Mouse (Mus musculus) heart, embryonic 14.5 days (tissue): ENCODE results near the gene Med29. TPM values are rescaled to one million over a fixed set of nuclear protein-coding genes. Genes with fewer than 3 reads are reported as not detected.

Experiments used
- ATAC-seq: fragments of 200-750 bp; cut with Nextera tagmentation; 2 replicates; pipeline ENCODE4 v1.8.0; 2017; ENCODE audit warnings: low read depth, moderate TSS enrichment; ENCODE audit not compliant: insufficient number of reproducible peaks, insufficient read depth, low FRiP score
- H3K27ac ChIP-seq, 2 experiments: fragments of 200-500 bp in 1 of 2; fragments of 300-500 bp in 1 of 2; sonication (generic) in 1 of 2; replicated peaks in 1 of 2; 2 replicates each; pipeline ENCODE4 v1.5.1; 2012 to 2014; ENCODE audit warnings: low read depth in 2 of 2, low read length in 2 of 2, control low read depth in 1 of 2, mild to moderate bottlenecking in 1 of 2, mixed read lengths in 1 of 2; ENCODE audit not compliant: control insufficient read depth in 1 of 2, insufficient read depth in 1 of 2
- H3K27me3 ChIP-seq: fragments of 300-500 bp; sonication (generic); 2 replicates; pipeline ENCODE4 v1.6.1; 2014; ENCODE audit warnings: mild to moderate bottlenecking, low read length, control low read depth; ENCODE audit not compliant: control insufficient read depth, insufficient read depth
- H3K36me3 ChIP-seq: fragments of 300-500 bp; sonication (generic); 2 replicates; pipeline ENCODE4 v1.6.1; 2014; ENCODE audit warnings: mild to moderate bottlenecking, control low read depth, low read length, mixed read lengths; ENCODE audit not compliant: control insufficient read depth, insufficient read depth
- H3K4me1 ChIP-seq, 2 experiments: fragments of 200-500 bp in 1 of 2; fragments of 300-500 bp in 1 of 2; sonication (generic) in 1 of 2; 2 replicates each; pipeline ENCODE4 v1.6.1; 2012 to 2014; ENCODE audit warnings: low read length in 2 of 2, control low read depth in 1 of 2, mixed read lengths in 1 of 2; ENCODE audit not compliant: control insufficient read depth in 2 of 2, insufficient read depth in 2 of 2
- H3K4me2 ChIP-seq: fragments of 300-500 bp; sonication (generic); 2 replicates; pipeline ENCODE4 v1.6.1; 2014; ENCODE audit warnings: mild to moderate bottlenecking, low read length
- H3K4me3 ChIP-seq, 2 experiments: fragments of 200-500 bp in 1 of 2; fragments of 300-500 bp in 1 of 2; sonication (generic) in 1 of 2; 2 replicates each; pipeline ENCODE4 v1.5.1; 2012 to 2014; ENCODE audit warnings: low read length in 2 of 2, mild to moderate bottlenecking in 2 of 2, control low read depth in 1 of 2, low read depth in 1 of 2, moderate library complexity in 1 of 2; ENCODE audit not compliant: control insufficient read depth in 1 of 2, insufficient read depth in 1 of 2
- H3K9ac ChIP-seq: fragments of 300-500 bp; sonication (generic); 2 replicates; pipeline ENCODE4 v1.6.1; 2014; ENCODE audit warnings: mild to moderate bottlenecking, low read length
- H3K9me3 ChIP-seq: fragments of 300-500 bp; sonication (generic); 2 replicates; pipeline ENCODE4 v1.6.1; 2016; ENCODE audit warnings: low read length, control low read depth; ENCODE audit not compliant: control insufficient read depth
- WGBS: fragments of 180-500 bp; shearing (Covaris S2); extraction: QIAGEN DNeasy Blood & Tissue Kit; methylation state at CpG from one replicate; pipeline ENCODE4 v1.1.7; 2014; 5-methylcytosine and 5-hydroxymethylcytosine counted together
- polyA plus RNA-seq: library from polyadenylated mRNA; unstranded; fragments of >200 nt; fragmentation: Nextera tagmentation; extraction: Ambion mirVana; gene quantifications from 2 replicates; pipeline ENCODE4 v1.2.1, GENCODE M21; 2014

Gene Med29
- polyA plus RNA-seq, 1 experiment from 2014 or later, result 57.7 TPM

DNA sequence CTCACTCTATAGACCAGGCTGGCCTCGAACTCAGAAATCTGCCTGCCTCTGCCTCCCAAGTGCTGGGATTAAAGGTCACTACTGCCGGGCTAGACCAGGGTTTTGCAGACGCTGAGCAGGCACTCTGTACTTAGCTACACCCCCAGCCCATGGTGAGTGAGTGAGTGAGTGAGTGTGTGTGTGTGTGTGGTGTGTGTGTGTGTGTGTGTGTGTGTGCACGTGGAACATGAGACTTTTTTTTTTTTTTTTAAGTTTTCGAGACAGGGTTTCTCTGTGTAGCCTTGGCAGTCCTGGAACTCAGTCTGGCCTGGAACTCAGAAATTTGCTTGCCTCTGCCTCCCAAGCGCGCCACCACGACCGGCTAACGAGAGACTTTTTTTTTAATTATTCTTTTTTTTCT lies 17.9 kb downstream of the Med29 start:
- no peak for ATAC-seq
- Histone ChIP-seq H3K4me3 (peak overlapping the region in 1 of 2 experiments; percentile 83; a peak in 2 of 4 replicates), H3K4me2 (peak overlapping the region; percentile 92)

GRCm38 (mm10) chr7:28373891-28374495 lies 18.5 kb downstream of the Med29 start:
- no peak overlapping the region for H3K4me3 ChIP-seq
- no peak for ATAC-seq
- H3K27me3 ChIP-seq, result no peaks in the 10 kb centered on the region
- H3K36me3 ChIP-seq, result peaks cover 23% of the 10 kb centered on the region
- H3K27ac ChIP-seq, result peak overlapping the region in 1 of 2 experiments; percentile 50; a peak in 2 of 4 replicates
- H3K9ac ChIP-seq, result no peak overlapping the region
- H3K4me2 ChIP-seq, result no peak overlapping the region
- no peaks in the 10 kb centered on the region for H3K9me3 ChIP-seq
- 85% methylated on average over 7 of the region's 7 CpGs for WGBS
- H3K4me1 ChIP-seq, result peaks cover 33 to 45% of the 10 kb centered on the region in 2 experiments

More for the DNA sequence above, 17.9 kb downstream of the Med29 start:
- H3K36me3 ChIP-seq, result peaks cover 16% of the 10 kb centered on the region; the same call in 1 of the 2 replicates
- no peaks in the 10 kb centered on the region for H3K27me3 ChIP-seq
- WGBS, result 71% methylated on average over 10 of the region's 10 CpGs
- H3K9me3 ChIP-seq, result no peaks in the 10 kb centered on the region
- peak overlapping the region in 1 of 2 experiments; percentile 99 for H3K27ac ChIP-seq
- H3K9ac ChIP-seq, result peak overlapping the region; percentile 83
- peaks cover 38 to 49% of the 10 kb centered on the region in 2 experiments for H3K4me1 ChIP-seq

- Histone ChIP-seq H3K27ac (peak overlapping the region; percentile 89), H3K4me3 (peak overlapping the region; percentile 55 to 73), H3K9me3 (no peaks in the 10 kb centered on the region), H3K4me1 (peaks cover 33 to 43% of the 10 kb centered on the region in 2 experiments), H3K27me3 (no peaks in the 10 kb centered on the region), H3K36me3 (peaks cover 31% of the 10 kb centered on the region), H3K4me2 (peak overlapping the region; percentile 67), H3K9ac (peak overlapping the region; percentile 75)
- ATAC-seq, result no peak; the same call in 1 of the 2 replicates
- WGBS, result under 1% methylated on average over 9 of the region's 9 CpGs
These were observed 19.4 kb downstream of the Med29 start for GRCm38 (mm10) chr7:28373131-28373581.

DNA sequence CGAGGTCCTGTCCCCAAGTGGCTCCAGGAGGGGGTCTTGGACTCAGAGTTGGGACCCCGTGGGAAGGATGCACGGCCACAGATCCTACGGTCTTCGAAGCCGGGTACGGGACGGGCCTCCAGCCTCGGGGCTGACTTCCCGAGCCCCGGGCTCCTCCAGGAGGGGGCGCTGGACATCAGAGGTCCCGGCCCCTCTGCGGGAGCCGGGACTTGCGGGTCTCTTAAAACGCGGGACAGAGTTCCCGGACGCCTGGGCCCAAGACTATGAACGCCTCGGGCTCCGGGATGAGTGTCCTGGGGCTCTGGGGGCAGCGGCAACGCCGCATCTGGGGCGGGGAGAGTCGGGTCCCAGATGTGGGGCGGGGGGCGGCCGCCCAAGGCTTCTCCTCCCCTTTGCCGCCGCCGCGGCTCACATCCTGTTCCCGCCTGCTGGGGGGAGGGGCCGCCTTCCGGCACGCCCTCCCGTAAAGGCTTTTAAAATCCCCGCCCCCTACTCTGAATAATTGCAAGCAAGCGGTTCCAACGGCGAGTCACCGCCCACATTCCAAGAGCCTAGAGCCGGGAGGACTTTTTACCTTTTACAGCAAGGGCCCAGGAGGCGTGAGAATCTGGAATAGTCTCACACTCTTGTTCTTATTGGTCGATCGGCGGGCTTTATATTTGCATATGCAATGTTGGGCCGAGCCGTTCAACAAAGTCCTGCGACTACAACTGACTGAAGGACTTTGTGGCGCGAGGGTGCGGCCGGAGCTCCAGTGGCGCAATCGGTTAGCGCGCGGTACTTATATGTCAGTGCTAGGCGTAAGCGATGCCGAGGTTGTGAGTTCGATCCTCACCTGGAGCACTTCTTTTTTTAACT lies 20.0 kb downstream of the Med29 start, which contains the start of gene Plekhg2:
TSS of gene Plekhg2 (minus strand) at position 349 of the 858 bp plus-strand sequence.
- H3K4me1 ChIP-seq, result peaks cover 28 to 36% of the 10 kb centered on the region in 2 experiments

DNA sequence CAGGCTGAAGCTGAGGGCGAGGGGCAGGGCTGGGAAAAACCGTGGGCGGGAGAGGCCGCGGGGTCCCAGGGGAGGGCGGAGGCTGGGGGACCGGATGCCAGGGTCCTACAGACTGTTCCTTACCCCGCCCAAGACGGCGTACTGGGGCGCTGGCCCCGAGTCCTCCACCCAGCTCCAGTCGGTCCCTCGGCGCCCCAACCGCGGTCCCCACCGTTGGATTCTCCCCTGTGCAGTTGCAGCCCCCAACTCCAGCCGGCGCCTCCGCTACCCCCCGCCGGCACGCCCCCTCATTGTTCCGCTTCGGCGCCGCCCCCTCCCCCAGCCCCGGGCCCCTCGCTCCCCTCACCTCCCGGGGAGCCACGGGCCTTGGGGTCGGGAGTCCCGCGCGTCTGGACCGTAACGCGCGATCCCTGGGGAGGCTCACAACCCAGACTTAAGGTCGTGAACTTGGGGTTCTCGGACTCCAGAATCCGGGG lies 21.0 kb downstream of the Med29 start:
- Histone ChIP-seq H3K4me2 (peak overlapping the region; percentile 95), H3K4me1 (peaks cover 21 to 27% of the 10 kb centered on the region in 2 experiments), H3K9ac (peak overlapping the region; percentile 93), H3K4me3 (peak overlapping the region; percentile 73 to 77), H3K27me3 (no peaks in the 10 kb centered on the region), H3K9me3 (no peaks in the 10 kb centered on the region), H3K36me3 (peaks cover 36% of the 10 kb centered on the region), H3K27ac (peak overlapping the region; percentile 86 to 89)
- 0 out of 2 replicates have a peak, but pooled peaks have one; percentile 1 for ATAC-seq
- WGBS, result under 1% methylated on average over 36 of the region's 43 CpGs

More for the DNA sequence above, 20.0 kb downstream of the Med29 start, which contains the start of gene Plekhg2:
- no peaks in the 10 kb centered on the region for H3K9me3 ChIP-seq
- peaks cover 33% of the 10 kb centered on the region for H3K36me3 ChIP-seq
- H3K4me3 ChIP-seq, result peak within 1 kb of the TSS; percentile 73 to 77
- under 1% methylated on average over 66 of the region's 66 CpGs for WGBS
- no peaks in the 10 kb centered on the region for H3K27me3 ChIP-seq
- ATAC-seq, result peak; percentile 83
- H3K27ac ChIP-seq, result peak within 1 kb of the TSS; percentile 89
- H3K4me2 ChIP-seq, result peak within 1 kb of the TSS; percentile 95
- H3K9ac ChIP-seq, result peak within 1 kb of the TSS; percentile 93

- Histone ChIP-seq H3K36me3 (peaks cover 42% of the 10 kb centered on the region), H3K27ac (peak overlapping the region; percentile 49 to 89; a peak in 3 of 4 replicates), H3K4me1 (peaks cover 18 to 22% of the 10 kb centered on the region in 2 experiments), H3K4me2 (peak overlapping the region; percentile 95), H3K27me3 (no peaks in the 10 kb centered on the region), H3K9ac (peak overlapping the region; percentile 93), H3K4me3 (peak overlapping the region; percentile 73 to 77), H3K9me3 (no peaks in the 10 kb centered on the region)
- no peak for ATAC-seq
- 9% methylated on average over 11 of the region's 11 CpGs for WGBS
These were observed 21.5 kb downstream of the Med29 start for GRCm38 (mm10) chr7:28370977-28371513.

DNA sequence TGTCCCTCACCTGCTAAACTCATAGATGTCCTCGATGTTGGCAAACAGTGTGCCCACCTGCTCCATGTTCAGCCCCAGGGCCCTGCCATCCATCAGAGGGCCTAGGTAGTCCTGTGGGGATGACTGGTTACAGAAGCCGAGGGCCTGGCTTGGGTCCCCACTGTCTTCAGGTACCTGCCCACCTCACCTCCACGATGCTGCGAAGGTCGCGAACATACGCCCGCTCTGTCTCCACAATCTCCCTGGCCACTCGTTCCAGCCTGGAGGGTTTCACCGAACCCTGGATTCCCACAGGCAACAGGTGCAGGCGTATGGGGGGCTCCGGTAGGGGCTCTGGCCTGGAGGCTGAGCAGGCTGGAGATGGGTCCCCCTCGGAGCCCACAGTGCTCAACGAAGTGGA lies 22.5 kb downstream of the Med29 start:
- peak overlapping the region; percentile 73 to 77; a peak in 2 of 4 replicates for H3K4me3 ChIP-seq
- WGBS, result 88% methylated on average over 14 of the region's 14 CpGs

More for the DNA sequence above, 22.5 kb downstream of the Med29 start:
- no peak for ATAC-seq
- H3K9ac ChIP-seq, result peak overlapping the region; percentile 93; the same call in 1 of the 2 replicates
- peaks cover 13 to 18% of the 10 kb centered on the region in 2 experiments for H3K4me1 ChIP-seq
- peak overlapping the region; percentile 95 for H3K4me2 ChIP-seq
- H3K27me3 ChIP-seq, result no peaks in the 10 kb centered on the region
- peaks cover 51% of the 10 kb centered on the region for H3K36me3 ChIP-seq
- H3K27ac ChIP-seq, result no peak overlapping the region
- H3K9me3 ChIP-seq, result no peaks in the 10 kb centered on the region
